Mouse (Mus musculus) adrenal gland, adult 8-10 months (tissue): ENCODE data around the gene Abca13. TPM values are rescaled to one million over a fixed set of nuclear protein-coding genes. Genes with fewer than 3 reads are reported as not detected.

Source experiments
- DNase-seq: peaks from one replicate; pipeline ENCODE4 v3.0.0; 2022
- total RNA-seq, 4 experiments: library from RNA; stranded (reverse); gene quantifications; 2 replicates each; pipeline ENCODE4 v1.2.4; 2022

Gene Abca13
- total RNA-seq, 4 experiments from 2014 or later = 0.03 to 0.06 (median 0.03) TPM; not detected in 1

DNA sequence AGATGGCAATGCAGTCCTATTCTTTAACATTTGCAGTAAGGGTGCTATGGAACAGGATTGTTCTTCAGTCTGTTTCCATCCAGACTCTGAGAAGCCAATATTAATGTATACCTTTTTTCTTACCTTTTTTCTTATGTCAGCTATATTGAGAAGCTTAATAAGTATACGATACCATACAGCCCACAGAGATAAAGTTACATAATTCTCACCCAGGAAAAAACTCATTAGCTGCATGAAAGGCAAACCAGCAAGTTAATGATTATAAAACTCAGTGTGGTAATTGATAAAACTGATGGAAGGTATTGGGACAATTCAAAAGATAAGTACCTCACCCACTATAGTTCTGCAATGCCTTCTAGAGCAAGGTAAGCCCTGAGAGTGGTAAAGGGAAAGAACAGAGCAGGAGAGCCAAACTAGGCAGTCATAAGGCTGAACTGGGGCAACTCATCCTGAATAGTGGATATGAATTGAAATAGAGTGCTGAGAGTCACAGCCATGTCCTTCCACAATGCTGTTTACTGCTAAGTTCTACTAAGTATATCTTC, 342.0 kb downstream of the Abca13 start:
- no peak for DNase-seq

DNA sequence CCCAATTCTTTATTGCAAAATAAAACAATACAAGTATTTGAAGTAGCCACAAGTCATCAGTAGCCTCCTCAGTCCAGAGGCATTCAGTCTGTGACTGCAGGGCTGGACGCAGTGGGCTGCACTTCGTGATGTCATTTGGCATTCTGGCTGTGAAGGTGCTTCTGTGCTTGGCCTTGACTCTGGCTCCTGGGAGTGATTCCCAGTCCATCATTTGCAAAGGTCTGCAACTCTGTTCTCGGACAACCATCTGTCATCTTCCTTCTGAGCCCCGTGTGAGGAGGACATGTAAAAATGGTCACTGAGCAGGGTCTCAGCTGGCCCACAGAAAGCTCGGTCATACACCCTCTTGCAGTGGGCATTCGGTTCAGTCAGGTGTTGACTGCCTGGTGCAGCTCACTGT, 345.1 kb downstream of the Abca13 start:
- DNase-seq = no peak

DNA sequence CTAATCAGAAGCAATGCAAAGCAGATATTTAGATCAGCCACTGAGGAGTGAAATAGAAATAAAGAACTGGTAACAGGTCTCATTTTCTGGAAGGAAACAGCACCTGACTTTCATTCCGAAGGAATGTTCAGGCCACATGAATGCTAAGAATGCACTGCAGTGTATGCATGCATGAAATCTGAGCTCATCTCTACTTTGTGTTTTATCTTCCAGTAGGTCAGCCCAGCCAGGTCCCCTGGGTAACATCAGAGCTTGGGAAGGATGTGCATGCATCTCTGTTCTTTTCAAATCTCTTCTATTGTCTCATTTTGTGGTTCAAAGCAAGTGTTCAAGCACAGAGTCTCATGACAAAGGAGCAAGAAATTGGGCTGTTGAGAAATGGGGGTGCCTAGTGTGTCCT, 346.6 kb downstream of the Abca13 start:
- DNase-seq = no peak

DNA sequence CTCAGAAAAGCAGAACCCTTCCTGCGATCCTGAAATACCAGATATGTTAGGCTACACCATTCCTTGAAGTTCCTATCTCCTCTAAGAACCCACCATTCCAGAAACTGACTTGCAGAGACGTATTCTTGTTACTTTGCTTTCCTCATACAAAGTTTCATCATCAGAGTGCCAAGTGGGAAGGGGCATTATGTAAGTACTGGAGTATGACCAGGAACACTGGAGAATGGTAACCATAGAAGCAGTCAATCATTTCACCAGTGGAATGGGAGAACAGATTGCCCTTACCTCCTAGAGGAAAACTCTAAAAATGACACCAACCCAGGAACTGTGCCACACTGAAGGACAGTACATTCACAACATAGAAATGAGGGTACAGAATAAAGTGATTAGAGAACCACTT, 368.3 kb downstream of the Abca13 start:
- DNase-seq = no peak

DNA sequence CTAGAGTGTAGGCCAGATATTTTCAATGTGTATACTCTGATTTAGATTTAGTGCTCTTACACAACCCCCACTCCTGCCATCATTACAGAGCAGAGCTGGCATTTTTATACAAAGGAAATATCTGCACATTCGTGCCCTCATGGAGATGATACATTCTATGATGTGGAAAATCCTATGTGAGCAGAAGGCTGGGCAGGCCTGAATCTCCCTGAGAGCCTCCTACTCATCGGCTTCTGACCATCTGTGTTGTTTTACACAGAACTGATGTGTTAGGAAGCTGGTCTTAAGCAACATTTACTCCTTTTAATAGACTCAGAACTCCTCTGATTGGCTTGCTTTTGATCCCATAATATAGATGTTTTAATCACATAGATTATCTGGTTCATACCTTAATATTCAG, 376.6 kb downstream of the Abca13 start:
- DNase-seq = no peak

DNA sequence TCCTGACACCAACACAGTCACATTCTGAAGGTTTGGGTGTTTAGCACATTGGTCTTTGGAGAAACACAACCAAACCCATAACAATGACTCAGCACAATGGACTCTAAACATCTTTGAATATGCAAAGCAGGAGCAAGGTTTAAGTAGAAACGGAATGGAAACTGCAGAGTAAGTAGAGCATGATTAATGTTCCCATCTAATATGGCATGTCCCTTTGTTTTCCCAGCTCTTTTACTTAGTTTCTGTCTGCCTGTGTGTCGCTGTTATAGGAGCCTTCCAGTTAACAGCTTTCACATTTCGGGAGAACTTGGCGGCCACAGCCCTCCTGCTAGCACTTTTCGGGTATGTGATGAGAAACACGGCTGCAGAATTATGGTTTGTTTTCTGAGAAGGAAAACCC, 378.6 kb downstream of the Abca13 start:
- no peak for DNase-seq

DNA sequence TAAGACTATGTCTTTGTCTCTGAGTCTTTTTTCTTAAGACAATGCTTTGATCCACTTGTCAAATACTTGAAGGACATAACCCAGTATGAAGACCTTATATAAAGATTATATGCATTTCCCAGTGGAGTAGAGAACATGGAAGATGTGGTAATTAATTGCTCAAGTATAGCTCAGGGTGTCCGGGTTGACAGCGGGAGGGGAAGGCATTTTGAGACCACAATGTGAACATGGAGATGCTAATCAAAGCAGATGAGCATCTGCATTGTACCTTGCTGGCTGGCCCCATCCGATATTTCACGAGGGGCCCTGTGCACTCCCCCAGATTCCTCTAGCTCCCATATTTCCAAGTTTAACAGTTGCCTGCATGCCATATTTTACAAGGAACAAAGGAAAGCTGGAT, 383.2 kb downstream of the Abca13 start:
- no peak for DNase-seq

DNA sequence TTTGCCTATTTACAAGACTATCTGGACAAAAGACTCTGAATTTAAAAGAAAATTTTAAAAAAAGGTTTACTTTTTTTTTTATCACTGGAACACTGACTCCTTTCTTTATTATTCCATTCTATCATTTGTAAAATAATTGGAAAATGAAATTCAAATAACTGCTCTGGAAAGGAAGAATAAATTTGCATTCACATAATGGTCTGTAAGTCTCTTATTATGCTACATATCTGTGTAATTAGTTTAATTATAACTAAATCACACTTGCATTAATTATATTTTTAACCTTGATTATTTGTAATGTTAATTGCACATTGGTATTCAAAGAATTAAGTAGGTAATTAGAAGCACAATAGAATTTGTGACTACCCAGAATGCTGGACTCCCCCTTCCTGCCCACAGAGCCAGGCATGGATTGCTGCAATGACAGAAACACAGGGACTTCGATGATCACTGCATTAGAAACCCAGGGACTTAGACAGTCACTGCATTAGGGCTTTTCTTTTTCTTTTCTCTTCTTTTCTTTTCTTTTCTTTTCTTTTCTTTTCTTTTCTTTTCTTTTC, 400.1 kb downstream of the Abca13 start:
- no peak for DNase-seq

DNA sequence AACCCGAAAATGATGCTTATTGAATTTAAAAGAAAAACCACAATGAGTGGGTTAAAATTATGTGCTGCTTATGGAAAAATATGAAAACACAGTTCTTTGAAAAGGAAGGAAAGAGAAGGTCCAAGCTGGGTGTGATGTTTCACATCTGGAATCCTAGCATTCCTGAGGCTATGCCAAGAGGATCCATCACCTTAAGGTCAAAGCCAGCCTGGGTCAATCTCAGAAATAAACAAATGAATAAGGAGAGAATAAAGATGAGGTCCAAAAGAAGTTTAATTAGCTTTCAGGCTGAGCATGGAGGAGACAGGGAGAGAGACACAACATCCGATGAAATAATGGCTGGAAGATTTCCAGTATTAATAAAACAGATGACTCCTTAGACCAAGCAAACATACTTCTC, 405.6 kb downstream of the Abca13 start:
- no peak for DNase-seq

DNA sequence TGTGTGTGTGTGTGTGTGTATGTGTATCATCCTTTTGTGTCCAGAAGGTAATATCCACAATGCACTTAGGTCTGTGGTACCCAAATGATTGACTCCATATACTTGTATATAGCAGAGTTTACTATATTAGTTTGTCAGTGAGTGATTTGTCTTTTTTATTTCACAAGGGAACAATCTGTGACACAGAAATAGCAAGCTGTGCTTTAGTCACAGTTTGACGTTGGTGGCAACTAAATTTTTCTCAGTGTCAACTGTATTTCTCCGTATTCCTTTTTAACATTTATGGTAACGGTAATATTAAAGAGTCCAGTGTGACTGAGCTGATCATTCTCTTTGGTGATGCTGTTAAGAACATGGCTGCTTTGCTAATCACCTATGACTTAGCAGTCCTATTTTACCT, 409.4 kb downstream of the Abca13 start:
- DNase-seq = no peak

DNA sequence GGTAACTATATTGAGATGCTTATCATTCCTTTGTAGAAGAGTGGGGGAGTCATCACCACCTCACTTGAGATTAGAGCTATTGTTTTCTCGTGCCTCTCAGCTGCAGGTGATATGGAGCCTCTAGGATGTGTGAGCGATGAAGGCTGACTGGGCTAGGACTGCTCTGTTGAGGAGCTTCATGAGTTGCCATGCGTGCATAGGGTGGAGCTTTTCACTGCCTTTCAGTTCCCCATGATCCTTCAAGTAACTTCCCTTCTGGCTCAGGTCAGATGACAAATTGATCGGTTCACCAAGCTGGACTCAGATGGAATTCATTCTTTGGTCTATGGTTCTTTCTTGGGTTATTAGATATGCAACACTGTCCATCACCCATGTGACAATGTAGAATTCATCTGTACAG, 410.4 kb downstream of the Abca13 start:
- no peak for DNase-seq

DNA sequence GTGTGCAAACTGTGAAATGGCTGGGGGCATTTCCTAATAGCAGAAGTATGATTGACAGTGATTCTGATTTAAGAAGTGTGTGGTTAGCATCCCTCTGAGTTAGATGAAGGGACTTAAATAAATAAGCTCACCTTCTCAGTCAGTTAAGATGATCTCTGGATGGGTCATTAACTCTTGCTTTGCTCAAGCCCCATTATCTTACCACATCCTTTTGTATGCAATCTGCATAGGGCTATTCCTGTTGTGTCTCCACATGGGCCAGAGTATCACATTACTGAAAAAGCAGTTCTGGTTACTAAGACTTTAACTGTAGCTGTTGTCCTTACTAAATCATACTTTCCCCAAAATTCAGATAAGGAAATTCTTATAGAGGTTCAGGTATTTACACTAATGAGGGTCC, 416.5 kb downstream of the Abca13 start:
- no peak for DNase-seq

DNA sequence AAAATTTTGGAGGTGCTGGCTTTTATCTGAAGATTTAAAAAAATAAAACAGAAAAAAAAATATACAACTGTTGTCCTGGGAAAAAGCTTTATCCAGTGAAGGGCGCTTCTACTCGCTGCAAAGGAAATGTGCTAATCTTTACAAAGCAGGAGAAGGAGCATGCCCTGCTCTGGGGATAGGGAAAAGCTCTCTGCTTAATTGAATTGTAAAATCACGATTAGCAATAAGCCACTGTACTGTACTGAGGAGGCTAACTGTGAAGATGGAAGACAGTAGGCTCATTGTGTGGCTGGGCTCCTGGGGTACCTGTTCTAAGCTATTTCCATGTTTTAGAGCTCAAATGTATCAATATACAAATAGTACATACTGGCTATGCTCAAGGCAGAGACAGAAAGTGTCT, 417.3 kb downstream of the Abca13 start:
- no peak for DNase-seq

DNA sequence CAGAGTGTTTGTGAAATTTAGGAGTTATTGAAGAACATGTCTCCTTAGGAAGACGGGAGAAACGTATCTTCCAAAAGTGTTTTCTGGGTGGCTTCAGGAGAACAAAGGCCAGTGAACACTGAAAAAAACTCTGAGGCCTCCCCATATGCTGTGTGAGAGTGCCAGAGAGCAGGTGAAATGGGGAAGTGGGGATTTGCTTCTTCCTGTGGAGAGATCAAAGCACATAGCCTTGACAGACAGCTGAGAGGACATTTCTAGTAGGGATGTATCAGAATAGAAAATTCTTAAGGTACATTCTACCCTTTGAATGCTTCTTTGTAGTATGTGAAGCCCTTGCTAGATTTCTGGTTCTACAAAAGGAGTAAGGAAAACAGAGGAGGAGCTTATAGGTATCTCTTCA, 424.4 kb downstream of the Abca13 start:
- no peak for DNase-seq

DNA sequence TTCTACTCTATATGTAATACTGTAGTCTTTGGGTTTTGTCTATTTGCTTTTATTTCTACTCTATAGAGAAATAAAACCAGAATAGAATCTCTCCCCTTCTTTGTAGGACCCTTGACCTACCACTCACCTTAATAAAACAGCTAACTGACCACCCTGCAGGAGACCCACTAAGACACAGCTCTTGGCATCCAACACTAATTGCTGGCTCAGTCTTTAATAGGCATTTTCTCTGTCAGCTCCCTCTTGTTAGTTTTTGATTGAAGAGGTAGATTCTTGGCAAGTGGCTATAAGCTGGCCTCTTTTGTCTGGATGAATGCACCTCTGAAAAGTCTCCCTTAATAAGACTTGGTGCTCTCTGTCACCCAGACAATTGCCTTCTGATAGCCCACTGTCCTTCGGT, 424.9 kb downstream of the Abca13 start:
- no peak for DNase-seq

DNA sequence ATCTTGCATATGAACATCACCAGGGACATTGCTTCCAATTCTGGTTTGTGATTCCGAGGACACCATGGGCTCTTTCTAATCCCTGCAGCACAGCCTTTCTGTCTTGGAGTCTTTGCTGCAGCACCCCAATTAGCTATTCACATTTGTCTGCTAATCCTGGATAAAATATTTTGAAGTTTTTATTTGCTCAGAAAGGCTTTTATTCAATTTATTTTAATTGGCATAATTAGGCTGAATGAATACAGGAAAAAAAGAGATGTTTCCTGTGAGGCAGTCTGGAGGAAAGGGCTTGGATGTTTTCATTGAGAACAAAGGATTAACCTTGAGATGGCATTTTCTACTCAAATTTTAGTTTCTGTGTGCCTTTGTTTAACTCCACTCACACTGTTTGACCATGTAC, 428.2 kb downstream of the Abca13 start:
- DNase-seq = no peak

DNA sequence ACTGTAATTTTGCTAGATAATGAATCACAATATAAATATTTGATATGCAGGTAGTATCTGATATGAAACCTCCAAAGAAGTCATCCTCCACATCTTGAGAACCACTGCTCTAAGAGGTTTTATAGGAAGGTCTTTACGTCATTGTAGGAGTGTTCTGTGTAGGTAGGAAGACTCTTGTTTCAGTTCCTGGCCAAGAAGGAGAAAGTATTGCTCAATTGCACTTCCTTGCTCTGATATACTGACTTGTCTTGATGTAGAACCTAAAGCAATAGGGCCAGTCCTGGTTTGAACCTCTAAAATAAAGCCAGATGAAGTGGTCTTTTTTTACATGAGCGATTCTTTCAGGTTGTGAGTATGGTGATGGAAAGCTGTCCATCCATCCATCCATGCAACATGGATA, 431.1 kb downstream of the Abca13 start:
- no peak for DNase-seq

DNA sequence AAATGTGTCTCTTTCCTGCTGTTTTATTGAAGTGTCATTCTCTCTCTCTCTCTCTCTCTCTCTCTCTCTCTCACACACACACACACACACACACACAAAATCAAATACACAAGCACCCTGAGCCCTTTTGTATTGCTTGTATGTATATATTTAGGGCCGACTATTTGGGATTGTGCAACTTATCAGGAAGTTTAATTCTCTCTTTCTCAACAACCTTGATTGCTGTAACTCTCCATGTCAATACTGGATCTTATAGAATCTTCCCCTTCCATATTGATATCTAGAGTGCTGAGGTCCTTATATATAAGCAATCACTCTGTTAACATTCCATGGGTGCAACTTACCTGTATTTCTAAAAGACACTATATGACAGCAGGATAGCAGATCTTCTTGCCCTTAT, 433.0 kb downstream of the Abca13 start:
- no peak for DNase-seq

DNA sequence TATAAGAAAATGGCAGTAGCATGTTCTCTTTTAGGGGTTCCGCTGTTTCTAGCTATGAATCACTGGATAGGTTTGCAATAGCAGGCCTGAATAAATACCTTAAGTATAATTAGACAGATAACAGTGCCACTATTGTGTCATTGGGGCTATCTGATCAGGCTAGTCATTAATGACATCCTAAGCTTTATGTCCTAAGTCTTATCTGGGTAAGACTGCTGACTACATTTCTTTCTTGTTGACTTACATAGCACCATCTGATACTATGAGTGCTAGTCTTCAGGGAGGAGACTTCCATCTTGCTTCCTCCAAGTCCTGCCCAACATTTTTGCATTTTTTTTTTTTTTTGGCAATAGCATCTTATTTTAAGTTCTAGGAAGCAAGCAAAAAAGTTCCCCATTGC, 434.1 kb downstream of the Abca13 start:
- no peak for DNase-seq

DNA sequence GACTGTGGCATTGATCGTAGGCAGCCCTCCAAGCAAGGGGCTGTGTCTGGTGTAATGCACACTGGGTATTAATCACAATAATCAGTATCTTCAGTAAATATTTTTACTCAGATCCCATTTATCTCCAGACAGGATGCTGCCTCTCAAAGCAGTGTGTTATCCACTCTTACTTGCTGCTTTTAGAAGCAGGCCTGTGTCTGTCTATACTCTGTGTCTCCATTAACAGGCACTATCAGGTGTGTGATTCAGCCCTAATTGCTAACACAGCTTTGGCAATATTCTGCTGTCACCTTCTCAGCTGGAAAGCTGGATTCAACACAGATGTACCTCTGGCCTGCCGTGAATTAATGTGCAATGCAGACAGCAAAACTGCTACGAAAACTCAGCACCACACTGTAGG, 455.5 kb downstream of the Abca13 start:
- no peak for DNase-seq

DNA sequence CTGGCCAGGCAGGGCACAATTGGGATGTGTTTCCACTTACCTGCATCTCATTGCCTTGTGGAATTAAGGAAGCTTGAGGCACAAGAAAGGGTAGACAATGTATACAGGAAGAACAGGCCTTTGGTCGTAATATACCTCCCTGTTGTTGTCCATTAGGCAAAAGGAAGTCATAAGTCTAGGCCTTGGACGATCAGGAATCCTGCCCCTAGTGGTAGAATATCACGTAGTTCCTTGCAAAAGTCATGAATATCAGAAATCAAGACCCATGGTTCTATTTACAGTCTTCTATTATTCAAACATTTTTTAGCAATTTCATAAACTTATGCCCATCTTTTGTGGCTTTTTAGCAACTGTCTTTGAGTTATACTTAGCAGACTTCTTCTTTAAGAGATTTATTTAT, 456.2 kb downstream of the Abca13 start:
- DNase-seq = no peak

DNA sequence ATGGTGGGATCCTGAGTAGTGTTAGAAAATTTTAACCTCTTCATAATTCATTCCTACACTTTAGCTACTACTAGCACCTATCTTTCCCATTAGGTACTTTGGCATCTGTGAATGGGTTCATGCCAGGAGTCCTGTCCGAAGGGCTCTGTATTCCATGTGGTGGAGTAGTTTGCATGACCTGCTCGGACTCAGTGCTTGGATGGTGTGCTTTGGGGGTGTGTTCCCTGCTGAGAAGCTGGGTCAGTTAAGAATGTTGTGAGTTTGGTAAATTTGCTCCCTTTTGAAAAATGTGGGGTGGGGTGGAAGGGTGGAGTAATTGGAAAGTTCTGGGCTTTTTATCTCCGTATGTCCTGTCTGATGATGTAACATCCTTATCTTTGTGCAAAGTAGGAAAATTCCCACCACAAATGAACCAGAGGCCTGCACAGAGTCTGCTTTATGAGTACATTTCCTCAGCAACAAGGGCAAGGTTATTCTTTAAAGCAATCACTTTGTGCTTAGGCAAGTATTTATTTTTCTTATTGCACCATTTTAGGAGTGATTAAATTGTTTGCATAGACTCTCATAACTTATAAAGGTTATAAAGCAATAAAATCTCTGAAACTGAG, 475.0 kb downstream of the Abca13 start:
- DNase-seq = no peak

DNA sequence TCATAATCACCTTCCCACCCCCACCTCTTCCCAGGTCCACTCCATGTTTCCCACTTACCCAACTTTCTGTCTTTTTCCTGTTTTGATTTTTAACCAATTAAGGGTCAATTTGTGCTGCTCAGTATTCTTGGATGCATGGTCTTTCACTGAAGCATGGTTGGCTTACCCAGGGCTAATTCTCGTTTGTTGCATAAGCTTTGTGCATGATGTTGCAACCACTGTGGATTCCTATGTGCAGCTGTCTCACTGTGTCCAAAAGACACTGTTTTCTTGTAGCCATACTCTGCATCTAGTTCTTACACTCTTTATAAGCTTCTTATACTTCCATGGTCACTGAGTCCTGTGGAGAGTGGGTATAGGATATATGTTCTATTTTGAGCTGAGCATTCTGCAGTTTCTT, 477.7 kb downstream of the Abca13 start:
- DNase-seq = no peak

DNA sequence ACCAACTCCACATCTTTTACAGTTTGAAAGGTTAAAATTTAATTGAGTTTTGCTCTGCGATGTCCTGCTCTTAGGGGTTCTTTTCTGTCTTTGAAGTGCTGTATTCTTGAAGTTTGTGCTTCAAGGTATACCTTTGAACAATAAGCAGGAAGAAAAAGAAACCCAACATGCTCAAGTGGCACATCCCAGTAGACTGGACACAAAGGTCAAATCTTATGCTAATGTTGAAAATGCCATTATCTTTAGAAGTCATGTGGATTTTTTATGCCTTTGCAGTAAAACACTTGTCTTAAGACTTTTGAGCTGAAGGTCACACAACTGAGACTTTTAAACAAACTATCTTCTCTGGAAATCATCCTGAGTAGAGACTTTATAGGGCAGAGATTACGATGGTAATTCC, 493.2 kb downstream of the Abca13 start:
- no peak for DNase-seq

DNA sequence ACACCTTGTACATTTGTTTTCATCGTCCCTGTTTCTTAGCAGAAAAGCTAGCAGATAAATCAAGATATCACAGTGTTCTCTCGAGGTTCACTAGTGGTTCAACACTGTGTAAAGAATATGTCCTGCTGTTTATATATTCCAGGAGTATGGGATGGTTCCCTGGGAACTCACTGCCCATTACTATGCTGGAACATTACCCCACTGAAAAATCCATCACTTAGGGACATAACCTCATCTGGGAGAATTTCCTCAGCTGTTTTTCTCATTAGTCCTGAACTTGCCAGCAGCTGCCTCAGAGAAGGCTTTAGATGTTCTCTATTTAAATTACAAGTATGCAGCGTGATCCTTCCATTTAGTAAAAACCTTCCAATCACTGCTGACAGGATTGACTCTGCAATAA, 513.4 kb downstream of the Abca13 start:
- no peak for DNase-seq
